In genomic region chr8:20424104-20424902, GRCm38 (mm10) we compare ENCODE assay signal across 8 mouse cellular contexts.
A peak's percentile ranks its signal among the peaks of the same experiment; 100 is the strongest.
DNase-seq lines count a peak whose midpoint lies in the region; ATAC-seq lines count a peak whose summit lies in the region.
"Not testable (repeated sequence)": the region's sequence is repeated elsewhere in the genome, so short reads cannot be mapped to it uniquely, and the experiment has no call there.

No protein-coding gene starts in this region.

- ATAC-seq in intestine, embryonic 14.5 days (replicated peaks; ENCODE audit: low FRiP score, low TSS enrichment, low read depth), result peak; percentile 100

- peak overlapping the region; percentile 41 for H3K4me3 ChIP-seq in intestine, embryonic 14.5 days (ENCODE audit: low read depth, low read length)

- H3K9ac ChIP-seq in intestine, embryonic 14.5 days (ENCODE audit: low read length), result peak overlapping the region; percentile 63

- intact Hi-C loops in gastrocnemius, postnatal 36 days (cut with DNase I); left cerebral cortex, postnatal 14 days (cut with DNase I): not testable (repeated sequence)

- WGBS in intestine, embryonic 14.5 days, result 5% methylated on average over 68 of the region's 72 CpGs

- not testable (repeated sequence) for H3K4me1 ChIP-seq in intestine, embryonic 14.5 days (replicated peaks; ENCODE audit: control insufficient read depth, insufficient read depth, low read length)

- H3K27me3 ChIP-seq in intestine, embryonic 14.5 days (replicated peaks; ENCODE audit: control insufficient read depth, insufficient read depth, low read length), result not testable (repeated sequence)

- not testable (repeated sequence) for H3K36me3 ChIP-seq in intestine, embryonic 14.5 days (ENCODE audit: control insufficient read depth, insufficient read depth, low read length)

- H3K4me2 ChIP-seq in intestine, embryonic 14.5 days (ENCODE audit: low read length), result not testable (repeated sequence)

- H3K27ac ChIP-seq in intestine, embryonic 14.5 days (ENCODE audit: low read depth), result not testable (repeated sequence)

- H3K9me3 ChIP-seq in intestine, embryonic 14.5 days (ENCODE audit: control insufficient read depth, low read length), result not testable (repeated sequence)

- DNase-seq in adipocyte (ENCODE audit: low spot score), result peak; percentile 97
- peak; percentile 98 for DNase-seq in embryo, embryonic 11 days
- DNase-seq in gastrocnemius, postnatal 36 days, result peak; percentile 100
- peak; percentile 100 for DNase-seq in intestine, embryonic 14.5 days (ENCODE audit: low spot score)
- peak; percentile 100 for DNase-seq in left cerebral cortex, postnatal 14 days (ENCODE audit: low spot score in 2 of 2)
- DNase-seq in mesoderm, embryonic 11.5 days (ENCODE audit: low read depth, low spot score), result peak; percentile 99
- DNase-seq in right cerebral cortex, postnatal 25 days, result peak; percentile 100
- peak; percentile 100 for DNase-seq in urinary bladder, postnatal 36 days (ENCODE audit: low spot score in 2 of 2)
